Mouse (Mus musculus) stomach, postnatal 0 days (tissue): ENCODE measurements around the gene Gtf2i.
"Not testable (repeated sequence)": the region's sequence is repeated elsewhere in the genome, so short reads cannot be mapped to it uniquely, and the experiment has no call there.

Experiments used
- CTCF ChIP-seq: IDR thresholded peaks from 2 replicates; pipeline ENCODE4 v1.5.1; 2016; ENCODE audit warnings: antibody characterized with exemption, low read depth, mild to moderate bottlenecking, moderate library complexity
- EP300 ChIP-seq: optimal IDR thresholded peaks from 2 replicates; pipeline ENCODE3; 2016; ENCODE audit warnings: antibody characterized with exemption

GRCm38 (mm10) chr5:134355372-134355771 is 40.8 kb upstream of the Gtf2i start:
- not testable (repeated sequence) for TF ChIP-seq CTCF, EP300
